In genomic region chr15:97424375-97424774, GRCm38 (mm10) we compare ENCODE assay signal across 11 mouse cellular contexts.
DNase-seq lines count a peak whose midpoint lies in the region; ATAC-seq and TF ChIP-seq lines count a peak whose summit lies in the region.
"Had no signal": no experiment of that assay in that cellular context is flagged by ENCODE, and none has a peak within 500 bp of the region (broad histone marks: within the 10 kb centered on the region; RNA-seq: fewer than 3 reads in every experiment).

No protein-coding gene starts in this region.

- no peak for ATAC-seq in midbrain, embryonic 11.5 days (ENCODE audit: low FRiP score)
- ATAC-seq in midbrain, embryonic 13.5 days: no peak
- ATAC-seq in megakaryocyte-erythroid progenitor cell, adult 5-6 weeks (replicated peaks; ENCODE audit: low FRiP score, low TSS enrichment, poor library complexity, severe bottlenecking): 0 out of 2 replicates have a peak, but pooled peaks have one; percentile 7
- no peak for ATAC-seq in liver, postnatal 0 days
- ATAC-seq in forebrain, embryonic 11.5 days (replicated peaks; ENCODE audit: low FRiP score): no peak
- ATAC-seq: midbrain, embryonic 15.5 days had no signal

- 74% methylated on average over 7 of the region's 7 CpGs for WGBS in midbrain, embryonic 11.5 days
- 72% methylated on average over 7 of the region's 7 CpGs for WGBS in midbrain, embryonic 13.5 days
- 8% methylated on average over 7 of the region's 7 CpGs for WGBS in bone marrow, adult 2 months
- 37% methylated on average over 7 of the region's 7 CpGs for WGBS in liver, postnatal 0 days (ENCODE audit: insufficient replicate concordance)
- WGBS in forebrain, embryonic 11.5 days: 73% methylated on average over 7 of the region's 7 CpGs

- DNase-seq in midbrain, embryonic 11.5 days (ENCODE audit: low spot score, missing footprints): peak; percentile 1
- peak; percentile 67 for DNase-seq in thymus, postnatal 4 days
- no peak for DNase-seq in liver, postnatal 0 days
- no peak for DNase-seq in forebrain, embryonic 11.5 days (ENCODE audit: low spot score)
- DNase-seq in testis, postnatal 14 days (ENCODE audit: low spot score): no peak
- DNase-seq: kidney, postnatal 4 days; liver, embryonic 13.5 days had no signal

- TF ChIP-seq CTCF in bone marrow, adult 2 months (IDR thresholded peaks at IDR 0.05; ENCODE audit: control insufficient read depth, insufficient read depth, low read length): no peak
- no peak for TF ChIP-seq CTCF in liver, postnatal 0 days (IDR thresholded peaks at IDR 0.05; ENCODE audit: low read depth)

- H3K9ac ChIP-seq in midbrain, embryonic 11.5 days (ENCODE audit: low read length): no peak overlapping the region
- H3K9ac ChIP-seq in midbrain, embryonic 13.5 days (replicated peaks): no peak overlapping the region
- no peak overlapping the region for H3K9ac ChIP-seq in liver, postnatal 0 days (replicated peaks)
- H3K9ac ChIP-seq in forebrain, embryonic 11.5 days (ENCODE audit: low read length): no peak overlapping the region
- H3K9ac ChIP-seq: liver, embryonic 13.5 days; midbrain, embryonic 15.5 days had no signal

- no peaks in the 10 kb centered on the region for H3K4me1 ChIP-seq in midbrain, embryonic 11.5 days (ENCODE audit: control insufficient read depth, insufficient read depth, low read length)
- no peaks in the 10 kb centered on the region for H3K4me1 ChIP-seq in midbrain, embryonic 13.5 days (replicated peaks)
- peaks cover 3% of the 10 kb centered on the region for H3K4me1 ChIP-seq in bone marrow, adult 2 months (ENCODE audit: control insufficient read depth, insufficient read depth, low read length)
- H3K4me1 ChIP-seq in liver, postnatal 0 days (ENCODE audit: insufficient read depth): peaks cover 16% of the 10 kb centered on the region
- no peaks in the 10 kb centered on the region for H3K4me1 ChIP-seq in forebrain, embryonic 11.5 days (replicated peaks; ENCODE audit: control insufficient read depth, insufficient read depth, low read length)
- H3K4me1 ChIP-seq: midbrain, embryonic 15.5 days had no signal

- no peaks in the 10 kb centered on the region for H3K9me3 ChIP-seq in midbrain, embryonic 11.5 days (ENCODE audit: control insufficient read depth, low read length)
- no peaks in the 10 kb centered on the region for H3K9me3 ChIP-seq in midbrain, embryonic 13.5 days
- H3K9me3 ChIP-seq in liver, postnatal 0 days (ENCODE audit: low read length): no peaks in the 10 kb centered on the region
- no peaks in the 10 kb centered on the region for H3K9me3 ChIP-seq in forebrain, embryonic 11.5 days (ENCODE audit: control insufficient read depth, low read length)
- H3K9me3 ChIP-seq: liver, embryonic 13.5 days; midbrain, embryonic 15.5 days had no signal

- no peak overlapping the region for H3K4me3 ChIP-seq in midbrain, embryonic 11.5 days (ENCODE audit: low read depth, low read length)
- no peak overlapping the region for H3K4me3 ChIP-seq in midbrain, embryonic 13.5 days (replicated peaks)
- peak overlapping the region; percentile 40 for H3K4me3 ChIP-seq in bone marrow, adult 2 months (replicated peaks; ENCODE audit: control insufficient read depth, low read depth, low read length)
- no peak overlapping the region for H3K4me3 ChIP-seq in liver, postnatal 0 days (ENCODE audit: low read depth, low read length)
- no peak overlapping the region for H3K4me3 ChIP-seq in forebrain, embryonic 11.5 days (ENCODE audit: low read depth, low read length)
- H3K4me3 ChIP-seq: liver, embryonic 13.5 days; midbrain, embryonic 15.5 days had no signal

- TF ChIP-seq EP300 in liver, postnatal 0 days (IDR thresholded peaks at IDR 0.05; ENCODE audit: low read depth): no peak

- H3K27ac ChIP-seq in midbrain, embryonic 11.5 days (ENCODE audit: low read depth, low read length): no peak overlapping the region
- no peak overlapping the region for H3K27ac ChIP-seq in midbrain, embryonic 13.5 days
- H3K27ac ChIP-seq in bone marrow, adult 2 months (ENCODE audit: control insufficient read depth, insufficient read depth, low read depth, low read length, poor library complexity): peak overlapping the region; percentile 21; the same call in 1 of the 2 replicates
- no peak overlapping the region for H3K27ac ChIP-seq in liver, postnatal 0 days (ENCODE audit: low read depth)
- no peak overlapping the region for H3K27ac ChIP-seq in forebrain, embryonic 11.5 days (ENCODE audit: low read depth, low read length)
- H3K27ac ChIP-seq: liver, embryonic 13.5 days; midbrain, embryonic 15.5 days had no signal

- no peaks in the 10 kb centered on the region for H3K36me3 ChIP-seq in midbrain, embryonic 11.5 days (ENCODE audit: control insufficient read depth, insufficient read depth, low read length)
- no peaks in the 10 kb centered on the region for H3K36me3 ChIP-seq in midbrain, embryonic 13.5 days
- H3K36me3 ChIP-seq in liver, postnatal 0 days (replicated peaks; ENCODE audit: insufficient read depth, low read length): no peaks in the 10 kb centered on the region
- no peaks in the 10 kb centered on the region for H3K36me3 ChIP-seq in forebrain, embryonic 11.5 days (ENCODE audit: control insufficient read depth, insufficient read depth, low read length)
- H3K36me3 ChIP-seq: liver, embryonic 13.5 days; midbrain, embryonic 15.5 days had no signal

- no peaks in the 10 kb centered on the region for H3K27me3 ChIP-seq in midbrain, embryonic 11.5 days (ENCODE audit: control insufficient read depth, insufficient read depth, low read length)
- no peaks in the 10 kb centered on the region for H3K27me3 ChIP-seq in midbrain, embryonic 13.5 days
- no peaks in the 10 kb centered on the region for H3K27me3 ChIP-seq in liver, postnatal 0 days (ENCODE audit: insufficient read depth, low read length)
- H3K27me3 ChIP-seq in forebrain, embryonic 11.5 days (ENCODE audit: control insufficient read depth, insufficient read depth, low read length): no peaks in the 10 kb centered on the region
- H3K27me3 ChIP-seq: liver, embryonic 13.5 days; midbrain, embryonic 15.5 days had no signal

- no peak for TF ChIP-seq POLR2A in bone marrow, adult 2 months (IDR thresholded peaks at IDR 0.05; ENCODE audit: borderline replicate concordance, control insufficient read depth, low read depth, low read length)

- H3K4me2 ChIP-seq in midbrain, embryonic 11.5 days: no peak overlapping the region
- no peak overlapping the region for H3K4me2 ChIP-seq in midbrain, embryonic 13.5 days (replicated peaks)
- H3K4me2 ChIP-seq in liver, postnatal 0 days (ENCODE audit: low read depth, low read length): no peak overlapping the region
- no peak overlapping the region for H3K4me2 ChIP-seq in forebrain, embryonic 11.5 days (ENCODE audit: low read depth, low read length, severe bottlenecking)
- H3K4me2 ChIP-seq: liver, embryonic 13.5 days; midbrain, embryonic 15.5 days had no signal

Comparison
In these comparisons a context has a peak if more than half of its experiments do, and no peak if none do; other contexts are left out.
1. DNase-seq: peak in midbrain, embryonic 11.5 days (single experiment) and thymus, postnatal 4 days (single experiment); none in liver, postnatal 0 days (single experiment), forebrain, embryonic 11.5 days (single experiment) and testis, postnatal 14 days (single experiment).